In genomic region chr12:111538292-111539040, GRCm38 (mm10) we compare ENCODE assay signal across 8 mouse cellular contexts. TPM values are rescaled to one million over a fixed set of nuclear protein-coding genes. Genes with fewer than 3 reads are reported as not detected.
DNase-seq lines count a peak whose midpoint lies in the region; ATAC-seq and TF ChIP-seq lines count a peak whose summit lies in the region.

No protein-coding gene starts in this region.

- H3K36me3 ChIP-seq in forebrain, embryonic 14.5 days (ENCODE audit: control insufficient read depth, insufficient read depth, low read length), result peaks cover 44% of the 10 kb centered on the region
- peaks cover 46% of the 10 kb centered on the region for H3K36me3 ChIP-seq in lung, embryonic 14.5 days (ENCODE audit: insufficient read depth)

- peak overlapping the region; percentile 90 for H3K4me2 ChIP-seq in forebrain, embryonic 14.5 days (ENCODE audit: low read length)
- peak overlapping the region; percentile 70 for H3K4me2 ChIP-seq in lung, embryonic 14.5 days

- H3K27me3 ChIP-seq in forebrain, embryonic 14.5 days (replicated peaks; ENCODE audit: control insufficient read depth, insufficient read depth, low read length), result no peaks in the 10 kb centered on the region
- no peaks in the 10 kb centered on the region for H3K27me3 ChIP-seq in lung, embryonic 14.5 days (ENCODE audit: insufficient read depth, low read length)

- H3K27ac ChIP-seq in forebrain, embryonic 14.5 days (ENCODE audit: low read depth, low read length), result peak overlapping the region; percentile 95
- peak overlapping the region; percentile 97 for H3K27ac ChIP-seq in lung, embryonic 14.5 days (ENCODE audit: low read depth)

- intact Hi-C loops in heart, postnatal 36 days (cut with DNase I), result loop anchor here (2.0 kb wide), 1 partner anchor 36 kb away; the partner anchor contains the start of gene Mark3

- DNase-seq in CD8-positive naive resting alpha-beta T cell, adult 2 months (ENCODE audit: low read depth in 2 of 2, low spot score in 2 of 2), result peak; percentile 65 to 67
- DNase-seq in forebrain, embryonic 14.5 days (ENCODE audit: low spot score), result peak; percentile 77
- peak; percentile 84 to 88 for DNase-seq in heart, postnatal 36 days
- peak; percentile 45 to 64 for DNase-seq in layer of hippocampus, adult 8-10 months (ENCODE audit: low spot score in 2 of 2)
- DNase-seq in lung, embryonic 14.5 days, result peak; percentile 88
- DNase-seq in thymus, adult 18-20 months, result peak; percentile 49 to 61

- H3K4me1 ChIP-seq in forebrain, embryonic 14.5 days (ENCODE audit: control insufficient read depth, insufficient read depth, low read length), result peaks cover 18% of the 10 kb centered on the region; the same call in 1 of the 2 replicates
- 0 out of 2 replicates have a peak, but pooled peaks cover 3% of the 10 kb centered on the region for H3K4me1 ChIP-seq in lung, embryonic 14.5 days (ENCODE audit: insufficient read depth)

- peak overlapping the region; percentile 95 for H3K4me3 ChIP-seq in forebrain, embryonic 14.5 days (ENCODE audit: low read depth, low read length)
- peak overlapping the region; percentile 97 for H3K4me3 ChIP-seq in lung, embryonic 14.5 days (ENCODE audit: low read depth, low read length)

- peak overlapping the region; percentile 97 for H3K9ac ChIP-seq in forebrain, embryonic 14.5 days (ENCODE audit: low read length)
- H3K9ac ChIP-seq in lung, embryonic 14.5 days, result peak overlapping the region; percentile 96

- TF ChIP-seq CTCF in lung, embryonic 14.5 days (IDR thresholded peaks at IDR 0.05; ENCODE audit: low read depth), result no peak

- under 1% methylated on average over 93 of the region's 111 CpGs for WGBS in forebrain, embryonic 14.5 days
- WGBS in lung, embryonic 14.5 days, result under 1% methylated on average over 104 of the region's 111 CpGs

- no peaks in the 10 kb centered on the region for H3K9me3 ChIP-seq in forebrain, embryonic 14.5 days (replicated peaks; ENCODE audit: control insufficient read depth, low read length)
- no peaks in the 10 kb centered on the region for H3K9me3 ChIP-seq in lung, embryonic 14.5 days (ENCODE audit: low read depth, low read length)

- ATAC-seq in cerebellum, adult (ENCODE audit: insufficient number of reproducible peaks, low FRiP score, low TSS enrichment), result peak; percentile 32
- peak; percentile 53 for ATAC-seq in forebrain, embryonic 14.5 days
- peak; percentile 56 for ATAC-seq in lung, embryonic 14.5 days (ENCODE audit: insufficient read depth)
- peak; percentile 7; the same call in 1 of the 2 replicates for ATAC-seq in neutrophil, adult 5-6 weeks (ENCODE audit: extremely low read depth, insufficient number of reproducible peaks, low FRiP score, poor library complexity, severe bottlenecking)

RNA-seq across cellular contexts. Expression of gene Eif5, which starts 0.7 kb away (rescaled TPM):
- polyA plus RNA-seq in forebrain, embryonic 14.5 days (2014; fragmentation: Nextera tagmentation; extraction: Ambion mirVana), result 452 and 491 TPM in 2 replicates
- 100 to 1,000 TPM; 130 to 152 TPM for total RNA-seq in heart, postnatal 36 days (2021)
- 100 to 1,000 TPM; 235 to 288 (median 259) TPM for total RNA-seq in layer of hippocampus, adult 8-10 months (2022)
- polyA plus RNA-seq in lung, embryonic 14.5 days (2014; fragmentation: Nextera tagmentation; extraction: Ambion mirVana), result 479 and 486 TPM in 2 replicates
- total RNA-seq in neutrophil, adult 5-6 weeks (2017), result 424 and 432 TPM in 2 replicates

RNA-seq across cellular contexts. Expression of gene Mark3, which starts 35.9 kb away (rescaled TPM):
- polyA plus RNA-seq in forebrain, embryonic 14.5 days (2014; fragmentation: Nextera tagmentation; extraction: Ambion mirVana), result 56.3 and 58.4 TPM in 2 replicates
- total RNA-seq in heart, postnatal 36 days (2021), result 10 to 100 TPM; 49.9 to 54.6 TPM
- 100 to 1,000 TPM in 1 of 4 experiments, 10 to 100 TPM in 3; 89.3 to 107 (median 96.8) TPM for total RNA-seq in layer of hippocampus, adult 8-10 months (2022)
- polyA plus RNA-seq in lung, embryonic 14.5 days (2014; fragmentation: Nextera tagmentation; extraction: Ambion mirVana), result 57.3 and 62.0 TPM in 2 replicates
- total RNA-seq in neutrophil, adult 5-6 weeks (2017), result 125 and 130 TPM in 2 replicates

RNA-seq across cellular contexts. Expression of gene Gm266, which starts 52.8 kb away (rescaled TPM):
- 0.84 and 0.99 TPM in 2 replicates for polyA plus RNA-seq in forebrain, embryonic 14.5 days (2014; fragmentation: Nextera tagmentation; extraction: Ambion mirVana)
- under 1 TPM; 0.57 to 0.58 TPM for total RNA-seq in heart, postnatal 36 days (2021)
- total RNA-seq in layer of hippocampus, adult 8-10 months (2022), result 1 to 10 TPM; 3.6 to 6.6 (median 4.6) TPM
- polyA plus RNA-seq in lung, embryonic 14.5 days (2014; fragmentation: Nextera tagmentation; extraction: Ambion mirVana), result 8.1 and 10.8 TPM in 2 replicates
- not detected in 2 replicates for total RNA-seq in neutrophil, adult 5-6 weeks (2017)

Comparison
In these comparisons a context has a peak if more than half of its experiments do, and no peak if none do; other contexts are left out.
1. Peak in every context shown above with its lines: DNase-seq, ATAC-seq, H3K4me3 ChIP-seq and H3K27ac ChIP-seq.